Mouse (Mus musculus): ENCODE results near the gene Tlk2.

GRCm38 (mm10) chr11:105217771-105218170 lies 39.2 kb downstream of the Tlk2 start:
- TF ChIP-seq POLR2A (IDR thresholded peaks at IDR 0.05; ENCODE audit: borderline replicate concordance, control insufficient read depth, low read depth, low read length) (no peak), CTCF (IDR thresholded peaks at IDR 0.05; ENCODE audit: control insufficient read depth, insufficient read depth, low read length) (no peak)
